Mouse (Mus musculus) retina, postnatal 1 day (tissue): ENCODE measurements at regions not wholly inside any gene's neighbourhood (a gene's known extent, or its start where the extent isn't known, plus 50 kb on each side); places are given as distances from the start of the nearest gene placed in this dataset.

Experiments
- DNase-seq: peaks from one replicate; pipeline ENCODE4 v3.0.0-alpha.2; 2012

- DNase-seq = no peak
These were observed 61.0 kb upstream of the Ptpn3 start for GRCm38 (mm10) chr4:57362652-57363051.

DNA sequence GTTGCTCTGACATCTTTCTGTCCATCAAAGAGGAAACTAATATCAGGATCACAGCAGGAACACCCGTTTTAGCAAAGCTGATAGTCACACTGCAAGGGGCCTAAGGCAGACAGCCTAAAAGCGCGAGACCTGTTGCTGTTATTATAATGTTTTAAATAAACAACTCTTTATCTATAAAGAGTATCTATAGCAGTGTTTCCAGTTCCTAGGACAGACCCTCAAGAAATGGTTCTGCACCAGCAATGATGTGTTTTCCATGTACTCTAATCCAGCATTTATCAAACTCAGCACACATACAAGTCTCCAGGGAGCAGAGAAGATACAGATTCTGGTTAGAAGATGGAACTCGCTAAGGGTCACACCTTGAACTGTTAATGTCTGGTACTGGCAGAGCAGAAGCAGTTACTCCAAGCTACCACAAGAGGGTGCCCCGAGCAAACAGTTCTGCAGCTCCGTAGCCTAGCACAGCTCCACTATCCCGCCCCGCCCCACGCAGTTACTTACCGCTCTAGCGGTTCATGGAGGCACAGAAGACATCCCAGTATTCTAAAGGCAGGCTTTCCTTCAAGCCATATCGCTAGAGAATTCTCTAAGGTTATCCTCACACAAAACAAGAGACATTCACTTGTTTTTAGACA, 64.2 kb upstream of the Palm2 start:
- peak; percentile 83 for DNase-seq

GRCm38 (mm10) chr4:57377872-57378271, 56.2 kb upstream of the Palm2 start:
- DNase-seq = peak; percentile 9

DNA sequence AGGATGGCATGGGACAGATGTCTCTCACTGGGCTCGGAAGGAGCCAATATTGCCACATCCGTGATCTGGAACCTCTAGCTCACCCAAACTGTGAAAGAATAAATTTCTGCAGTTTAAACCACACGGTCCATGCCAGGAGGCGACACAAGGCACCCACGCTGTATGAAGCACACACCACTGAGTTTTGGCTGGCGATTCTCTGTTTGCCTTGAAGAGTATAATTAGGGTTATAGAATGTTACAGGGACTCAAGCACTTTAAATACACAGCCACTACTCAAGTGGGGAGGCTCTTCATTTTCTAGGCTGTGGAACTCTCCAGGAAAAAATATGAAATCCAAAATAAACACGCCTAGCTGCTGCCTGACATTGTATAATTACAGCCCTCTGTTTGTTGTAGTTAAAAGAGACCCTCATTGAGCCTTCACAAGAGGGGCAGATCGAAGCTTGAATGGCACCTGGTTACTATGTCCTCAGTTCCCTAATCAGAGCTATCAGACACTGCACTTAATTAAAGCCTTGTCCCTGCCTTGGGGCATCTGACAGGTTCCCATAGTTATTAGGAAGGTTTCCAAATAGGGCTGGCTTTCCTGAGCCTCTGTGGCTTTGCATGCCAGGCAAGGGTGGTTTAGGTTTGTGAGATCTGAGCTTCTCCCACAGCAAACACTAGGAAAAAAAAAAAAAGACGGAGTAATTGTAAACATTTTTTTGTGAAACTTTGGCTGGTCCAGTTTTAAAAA, 53.8 kb upstream of the Palm2 start:
- DNase-seq = no peak

DNA sequence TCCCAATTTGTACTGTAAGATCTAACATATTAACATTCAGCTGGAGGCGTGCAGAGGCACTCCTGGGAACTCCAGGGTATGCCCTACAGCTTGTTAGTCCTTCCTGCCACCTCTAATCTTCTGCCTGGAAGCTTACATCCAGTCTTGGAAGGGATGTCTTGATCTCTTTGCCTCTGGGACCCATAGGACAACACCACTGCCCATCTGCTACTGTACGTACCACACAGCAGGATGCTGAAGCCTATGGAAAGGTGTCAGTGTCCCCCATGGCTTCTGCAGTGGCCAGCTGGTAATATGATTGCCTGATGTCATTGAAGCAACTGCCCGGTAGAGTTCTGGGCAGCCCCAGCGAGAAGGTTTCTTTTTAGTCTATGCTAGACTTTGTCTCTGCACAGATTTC, 52.7 kb upstream of the Palm2 start:
- peak; percentile 8 for DNase-seq
